Mouse (Mus musculus): Measurements from ENCODE around the gene Bmp6. TPM values are rescaled to one million over a fixed set of nuclear protein-coding genes. Genes with fewer than 3 reads are reported as not detected.

Gene Bmp6
- polyA plus RNA-seq, 1 experiment from 2014 or later, result 2.2 TPM

- no peak for DNase-seq (ENCODE audit: low spot score)
- H3K27ac ChIP-seq (ENCODE audit: low read depth, low read length), result no peak overlapping the region
- H3K4me1 ChIP-seq (replicated peaks; ENCODE audit: control insufficient read depth, insufficient read depth, low read length), result peaks cover 20% of the 10 kb centered on the region
- H3K36me3 ChIP-seq (ENCODE audit: control insufficient read depth, insufficient read depth, low read length), result no peaks in the 10 kb centered on the region
- no peak overlapping the region for H3K4me2 ChIP-seq (ENCODE audit: low read depth, low read length, severe bottlenecking)
- H3K27me3 ChIP-seq (ENCODE audit: control insufficient read depth, insufficient read depth, low read length), result peaks cover 41% of the 10 kb centered on the region
- no peak overlapping the region for H3K4me3 ChIP-seq (ENCODE audit: low read depth, low read length)
- WGBS, result 81% methylated on average over 4 of the region's 4 CpGs
- ATAC-seq (replicated peaks; ENCODE audit: low FRiP score), result no peak
- H3K9me3 ChIP-seq (ENCODE audit: control insufficient read depth, low read length), result no peaks in the 10 kb centered on the region
- H3K9ac ChIP-seq (ENCODE audit: low read length), result no peak overlapping the region
Measured at GRCm38 (mm10) chr13:38349046-38349445, 4.1 kb downstream of the Bmp6 start.

- no peak for DNase-seq (ENCODE audit: low spot score)
- no peak overlapping the region for H3K9ac ChIP-seq (ENCODE audit: low read length)
- no peak overlapping the region for H3K27ac ChIP-seq (ENCODE audit: low read depth, low read length)
- H3K4me1 ChIP-seq (replicated peaks; ENCODE audit: control insufficient read depth, insufficient read depth, low read length), result peaks cover 16% of the 10 kb centered on the region; the same call in 1 of the 2 replicates
- no peak overlapping the region for H3K4me3 ChIP-seq (ENCODE audit: low read depth, low read length)
- no peak for ATAC-seq (replicated peaks; ENCODE audit: low FRiP score)
- H3K4me2 ChIP-seq (ENCODE audit: low read depth, low read length, severe bottlenecking), result no peak overlapping the region
- WGBS, result 78% methylated on average over 5 of the region's 5 CpGs
- peaks cover 33% of the 10 kb centered on the region for H3K27me3 ChIP-seq (ENCODE audit: control insufficient read depth, insufficient read depth, low read length)
- no peaks in the 10 kb centered on the region for H3K9me3 ChIP-seq (ENCODE audit: control insufficient read depth, low read length)
- H3K36me3 ChIP-seq (ENCODE audit: control insufficient read depth, insufficient read depth, low read length), result no peaks in the 10 kb centered on the region
Measured at GRCm38 (mm10) chr13:38349818-38350217, 4.9 kb downstream of the Bmp6 start.

GRCm38 (mm10) chr13:38351996-38352395 lies 7.1 kb downstream of the Bmp6 start:
- DNase-seq (ENCODE audit: low spot score), result no peak

GRCm38 (mm10) chr13:38352986-38353385 lies 8.1 kb downstream of the Bmp6 start:
- 81% methylated on average over 10 of the region's 10 CpGs for WGBS
- ATAC-seq (replicated peaks; ENCODE audit: low FRiP score) (no peak), DNase-seq (ENCODE audit: low spot score) (no peak)
- H3K9ac ChIP-seq (ENCODE audit: low read length), result no peak overlapping the region
- no peak overlapping the region for H3K4me2 ChIP-seq (ENCODE audit: low read depth, low read length, severe bottlenecking)
- 0 out of 2 replicates have a peak, but pooled peaks cover under 1% of the 10 kb centered on the region for H3K4me1 ChIP-seq (replicated peaks; ENCODE audit: control insufficient read depth, insufficient read depth, low read length)
- no peak overlapping the region for H3K27ac ChIP-seq (ENCODE audit: low read depth, low read length)
- H3K4me3 ChIP-seq (ENCODE audit: low read depth, low read length), result no peak overlapping the region
- H3K36me3 ChIP-seq (ENCODE audit: control insufficient read depth, insufficient read depth, low read length), result no peaks in the 10 kb centered on the region
- H3K27me3 ChIP-seq (ENCODE audit: control insufficient read depth, insufficient read depth, low read length), result peaks cover 2% of the 10 kb centered on the region; the same call in 1 of the 2 replicates
- no peaks in the 10 kb centered on the region for H3K9me3 ChIP-seq (ENCODE audit: control insufficient read depth, low read length)

More at GRCm38 (mm10) chr13:38351996-38352395, 7.1 kb downstream of the Bmp6 start:
- Histone ChIP-seq H3K9me3 (ENCODE audit: control insufficient read depth, low read length) (no peaks in the 10 kb centered on the region), H3K27ac (ENCODE audit: low read depth, low read length) (no peak overlapping the region), H3K27me3 (ENCODE audit: control insufficient read depth, insufficient read depth, low read length) (peaks cover 12% of the 10 kb centered on the region), H3K9ac (ENCODE audit: low read length) (no peak overlapping the region), H3K4me2 (ENCODE audit: low read depth, low read length, severe bottlenecking) (no peak overlapping the region), H3K36me3 (ENCODE audit: control insufficient read depth, insufficient read depth, low read length) (no peaks in the 10 kb centered on the region), H3K4me1 (replicated peaks; ENCODE audit: control insufficient read depth, insufficient read depth, low read length) (peaks cover 5% of the 10 kb centered on the region; the same call in 1 of the 2 replicates), H3K4me3 (ENCODE audit: low read depth, low read length) (no peak overlapping the region)
- no peak for ATAC-seq (replicated peaks; ENCODE audit: low FRiP score)
- 29% methylated on average over 5 of the region's 5 CpGs for WGBS

GRCm38 (mm10) chr13:38353420-38354255 lies 8.7 kb downstream of the Bmp6 start:
- DNase-seq (ENCODE audit: low spot score), result no peak
- Histone ChIP-seq H3K4me2 (ENCODE audit: low read depth, low read length, severe bottlenecking) (no peak overlapping the region), H3K36me3 (ENCODE audit: control insufficient read depth, insufficient read depth, low read length) (no peaks in the 10 kb centered on the region), H3K9ac (ENCODE audit: low read length) (no peak overlapping the region), H3K9me3 (ENCODE audit: control insufficient read depth, low read length) (no peaks in the 10 kb centered on the region), H3K27ac (ENCODE audit: low read depth, low read length) (no peak overlapping the region), H3K4me1 (replicated peaks; ENCODE audit: control insufficient read depth, insufficient read depth, low read length) (no peaks in the 10 kb centered on the region), H3K4me3 (ENCODE audit: low read depth, low read length) (no peak overlapping the region), H3K27me3 (ENCODE audit: control insufficient read depth, insufficient read depth, low read length) (no peaks in the 10 kb centered on the region)
- no peak for ATAC-seq (replicated peaks; ENCODE audit: low FRiP score)
- 79% methylated on average over 24 of the region's 24 CpGs for WGBS

GRCm38 (mm10) chr13:38354284-38354683 lies 9.4 kb downstream of the Bmp6 start:
- no peaks in the 10 kb centered on the region for H3K9me3 ChIP-seq (ENCODE audit: control insufficient read depth, low read length)
- 84% methylated on average over 1 of the region's 1 CpGs for WGBS
- no peak for ATAC-seq (replicated peaks; ENCODE audit: low FRiP score)
- no peak overlapping the region for H3K4me3 ChIP-seq (ENCODE audit: low read depth, low read length)
- H3K27me3 ChIP-seq (ENCODE audit: control insufficient read depth, insufficient read depth, low read length), result no peaks in the 10 kb centered on the region
- no peak overlapping the region for H3K9ac ChIP-seq (ENCODE audit: low read length)
- H3K4me1 ChIP-seq (replicated peaks; ENCODE audit: control insufficient read depth, insufficient read depth, low read length), result no peaks in the 10 kb centered on the region
- no peak for DNase-seq (ENCODE audit: low spot score)
- H3K36me3 ChIP-seq (ENCODE audit: control insufficient read depth, insufficient read depth, low read length), result no peaks in the 10 kb centered on the region
- H3K4me2 ChIP-seq (ENCODE audit: low read depth, low read length, severe bottlenecking), result no peak overlapping the region
- no peak overlapping the region for H3K27ac ChIP-seq (ENCODE audit: low read depth, low read length)

GRCm38 (mm10) chr13:38359045-38359444 lies 14.1 kb downstream of the Bmp6 start:
- 87% methylated on average over 4 of the region's 4 CpGs for WGBS
- no peak overlapping the region for H3K4me2 ChIP-seq (ENCODE audit: low read depth, low read length, severe bottlenecking)

GRCm38 (mm10) chr13:38362751-38363150 lies 17.8 kb downstream of the Bmp6 start:
- Histone ChIP-seq H3K4me2 (ENCODE audit: low read depth, low read length, severe bottlenecking) (no peak overlapping the region), H3K4me3 (ENCODE audit: low read depth, low read length) (no peak overlapping the region), H3K27ac (ENCODE audit: low read depth, low read length) (no peak overlapping the region), H3K4me1 (replicated peaks; ENCODE audit: control insufficient read depth, insufficient read depth, low read length) (no peaks in the 10 kb centered on the region), H3K9me3 (ENCODE audit: control insufficient read depth, low read length) (no peaks in the 10 kb centered on the region), H3K27me3 (ENCODE audit: control insufficient read depth, insufficient read depth, low read length) (no peaks in the 10 kb centered on the region), H3K9ac (ENCODE audit: low read length) (no peak overlapping the region), H3K36me3 (ENCODE audit: control insufficient read depth, insufficient read depth, low read length) (no peaks in the 10 kb centered on the region)
- ATAC-seq (replicated peaks; ENCODE audit: low FRiP score) (no peak), DNase-seq (ENCODE audit: low spot score) (no peak)
- WGBS, result 92% methylated on average over 4 of the region's 4 CpGs

More at GRCm38 (mm10) chr13:38359045-38359444, 14.1 kb downstream of the Bmp6 start:
- no peak for DNase-seq (ENCODE audit: low spot score)
- Histone ChIP-seq H3K9ac (ENCODE audit: low read length) (no peak overlapping the region), H3K27me3 (ENCODE audit: control insufficient read depth, insufficient read depth, low read length) (no peaks in the 10 kb centered on the region), H3K9me3 (ENCODE audit: control insufficient read depth, low read length) (no peaks in the 10 kb centered on the region), H3K4me3 (ENCODE audit: low read depth, low read length) (no peak overlapping the region), H3K4me1 (replicated peaks; ENCODE audit: control insufficient read depth, insufficient read depth, low read length) (no peaks in the 10 kb centered on the region), H3K27ac (ENCODE audit: low read depth, low read length) (no peak overlapping the region), H3K36me3 (ENCODE audit: control insufficient read depth, insufficient read depth, low read length) (no peaks in the 10 kb centered on the region)
- ATAC-seq (replicated peaks; ENCODE audit: low FRiP score), result no peak

GRCm38 (mm10) chr13:38363869-38364268 lies 19.0 kb downstream of the Bmp6 start:
- Histone ChIP-seq H3K4me2 (ENCODE audit: low read depth, low read length, severe bottlenecking) (no peak overlapping the region), H3K27me3 (ENCODE audit: control insufficient read depth, insufficient read depth, low read length) (no peaks in the 10 kb centered on the region), H3K4me1 (replicated peaks; ENCODE audit: control insufficient read depth, insufficient read depth, low read length) (no peaks in the 10 kb centered on the region), H3K9me3 (ENCODE audit: control insufficient read depth, low read length) (no peaks in the 10 kb centered on the region), H3K4me3 (ENCODE audit: low read depth, low read length) (no peak overlapping the region), H3K36me3 (ENCODE audit: control insufficient read depth, insufficient read depth, low read length) (no peaks in the 10 kb centered on the region), H3K27ac (ENCODE audit: low read depth, low read length) (no peak overlapping the region), H3K9ac (ENCODE audit: low read length) (no peak overlapping the region)
- ATAC-seq (replicated peaks; ENCODE audit: low FRiP score) (no peak), DNase-seq (ENCODE audit: low spot score) (no peak)
- 88% methylated on average over 7 of the region's 7 CpGs for WGBS
